Mouse (Mus musculus) thymus, postnatal 0 days (tissue): ENCODE measurements around the gene Spred3. TPM values are rescaled to one million over a fixed set of nuclear protein-coding genes. Genes with fewer than 3 reads are reported as not detected.
"Not testable (repeated sequence)": the region's sequence is repeated elsewhere in the genome, so short reads cannot be mapped to it uniquely, and the experiment has no call there.

ENCODE experiments used
- DNase-seq: peaks from one replicate; pipeline ENCODE4 v3.0.0-alpha.2; 2015; ENCODE audit warnings: low spot score
- polyA plus RNA-seq: library from polyadenylated mRNA; unstranded; fragments of >200 nt; fragmentation: Nextera tagmentation; extraction: Ambion mirVana; gene quantifications from 2 replicates; pipeline ENCODE4 v1.2.1, GENCODE M21; 2015

The Spred3 gene
- polyA plus RNA-seq: 0.23 and 1.4 TPM in 2 replicates

GRCm38 (mm10) chr7:29170066-29170754 is at the start of gene Spred3, which contains the start of gene Ggn:
Spred3 (minus strand) TSS chr7:29170411.
Ggn (plus strand) TSS chr7:29170210.
- peak; percentile 21 for DNase-seq

- DNase-seq: no peak
Measured at GRCm38 (mm10) chr7:29214846-29215245, 44.6 kb upstream of the Spred3 start.

- DNase-seq: no peak
Measured at GRCm38 (mm10) chr7:29214236-29214635, 44.0 kb upstream of the Spred3 start.

DNA sequence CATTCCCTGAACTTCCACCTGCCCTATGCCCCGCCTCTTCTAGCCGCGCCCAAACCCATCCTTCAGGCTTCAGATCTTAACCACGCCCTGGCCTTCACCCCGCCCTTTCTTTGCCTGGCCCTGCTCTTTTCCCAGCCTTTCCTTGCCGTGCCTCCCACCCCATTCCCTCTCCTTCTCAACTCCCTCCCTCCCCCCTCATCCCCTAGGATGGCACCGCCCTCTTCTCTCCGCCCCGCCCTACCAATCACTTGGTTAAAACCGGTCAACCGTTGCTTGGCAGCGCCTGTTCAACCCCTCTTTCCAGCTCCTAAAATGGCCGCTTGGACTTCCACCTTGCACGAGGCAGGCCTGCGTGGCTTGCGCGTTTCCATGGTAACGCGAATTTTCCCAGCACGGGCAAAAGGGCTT is 43.5 kb upstream of the Spred3 start, which contains the start of gene Catsperg1:
Gene Catsperg1 (minus strand): TSS at position 361 of the 408 bp plus-strand sequence.
- DNase-seq: no peak

DNA sequence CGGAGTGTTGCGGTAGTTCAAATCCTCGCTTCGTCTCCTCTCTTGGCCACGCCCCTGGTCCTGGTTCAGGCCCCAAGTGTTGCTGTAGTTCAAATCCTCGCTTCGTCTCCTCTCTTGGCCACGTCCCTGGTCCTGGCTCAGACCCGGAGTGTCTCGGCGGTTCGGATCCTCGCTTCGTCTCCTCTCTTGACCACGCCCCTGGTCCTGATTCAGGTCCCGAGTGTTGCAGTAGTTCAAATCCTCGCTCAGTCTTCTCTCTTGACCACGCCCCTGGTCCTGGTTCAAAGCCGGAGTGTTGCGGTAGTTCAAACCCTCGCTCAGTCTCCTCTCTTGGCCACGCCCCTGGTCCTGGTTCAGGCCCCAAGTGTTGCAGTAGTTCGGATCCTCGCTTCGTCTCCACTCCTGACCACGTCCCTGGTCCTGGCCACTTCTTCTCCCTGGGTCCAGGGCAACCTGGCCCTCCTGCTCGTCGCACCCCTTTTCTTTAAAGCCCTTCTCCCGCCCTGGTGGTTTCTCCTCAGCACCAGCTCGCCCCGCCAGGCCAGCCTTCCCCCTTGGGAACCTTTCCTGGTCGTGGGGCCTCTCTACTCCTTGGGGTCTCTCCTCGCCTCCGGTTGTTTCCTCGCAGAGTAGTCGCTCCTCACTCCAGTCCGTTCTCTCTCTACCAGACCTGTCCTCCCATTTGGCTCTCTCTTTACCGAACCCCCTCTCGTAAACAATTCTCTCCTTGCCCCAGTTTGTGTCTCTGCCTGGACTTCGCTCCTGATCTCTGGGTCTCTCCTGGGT is 42.8 kb upstream of the Spred3 start:
- DNase-seq: not testable (repeated sequence)

- no peak for DNase-seq
Measured at GRCm38 (mm10) chr7:29212199-29212765, 42.1 kb upstream of the Spred3 start.

DNA sequence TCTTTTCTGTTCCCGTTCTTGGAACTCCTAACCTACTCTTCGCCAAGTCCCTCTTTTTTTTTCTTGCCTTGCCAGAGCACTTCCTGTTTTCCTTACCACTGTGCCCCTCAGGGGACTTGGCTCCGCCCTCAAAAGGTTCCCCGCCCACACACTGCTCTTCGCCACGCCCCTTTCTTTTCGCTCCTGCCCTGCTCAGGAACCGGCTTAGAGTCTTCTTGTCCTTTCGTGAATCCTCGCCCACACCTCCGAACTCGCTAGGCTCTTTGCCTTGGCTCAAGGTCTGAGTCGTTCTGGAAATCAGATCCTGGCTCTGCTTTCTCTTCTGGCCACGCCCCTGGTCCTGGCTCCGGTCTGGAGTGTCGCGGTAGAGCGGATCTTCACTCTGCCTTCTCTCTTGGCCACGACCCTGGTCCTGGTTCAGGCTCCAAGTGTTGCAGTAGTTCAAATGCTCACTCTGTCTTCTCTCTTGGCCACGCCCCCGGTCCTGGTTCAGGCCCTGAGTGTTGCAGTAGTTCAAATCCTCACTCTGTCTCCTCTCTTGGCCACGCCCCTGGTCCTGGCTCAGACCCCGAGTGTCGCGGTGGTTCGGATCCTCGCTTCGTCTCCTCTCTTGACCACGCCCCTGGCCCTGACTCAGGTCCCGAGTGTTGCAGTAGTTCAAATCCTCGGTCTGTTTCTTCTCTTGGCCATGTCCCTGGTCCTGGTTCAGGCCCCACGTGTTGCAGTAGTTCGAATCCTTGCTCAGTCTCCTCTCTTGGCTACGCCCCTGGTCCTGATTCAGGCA is 41.4 kb upstream of the Spred3 start:
- DNase-seq: peak; percentile 88

DNA sequence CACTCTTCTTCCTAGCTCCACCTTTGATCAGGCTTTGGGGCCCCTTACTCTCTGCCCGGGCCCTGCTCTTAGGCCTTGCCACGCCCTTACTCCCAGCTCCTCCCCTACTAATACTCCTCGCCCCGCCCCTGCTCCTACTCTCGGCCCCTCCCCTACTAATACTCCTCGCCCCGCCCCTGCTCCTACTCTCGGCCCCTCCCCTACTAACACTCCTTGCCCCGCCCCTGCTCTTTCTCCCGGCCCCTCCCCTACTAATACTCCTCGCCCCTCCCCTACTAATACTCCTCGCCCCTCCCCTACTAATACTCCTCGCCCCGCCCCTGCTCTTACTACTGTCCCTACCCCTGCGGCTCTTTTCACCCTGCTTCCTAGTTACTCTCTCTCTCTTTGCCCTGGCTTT is 40.8 kb upstream of the Spred3 start:
- DNase-seq: peak; percentile 12

DNA sequence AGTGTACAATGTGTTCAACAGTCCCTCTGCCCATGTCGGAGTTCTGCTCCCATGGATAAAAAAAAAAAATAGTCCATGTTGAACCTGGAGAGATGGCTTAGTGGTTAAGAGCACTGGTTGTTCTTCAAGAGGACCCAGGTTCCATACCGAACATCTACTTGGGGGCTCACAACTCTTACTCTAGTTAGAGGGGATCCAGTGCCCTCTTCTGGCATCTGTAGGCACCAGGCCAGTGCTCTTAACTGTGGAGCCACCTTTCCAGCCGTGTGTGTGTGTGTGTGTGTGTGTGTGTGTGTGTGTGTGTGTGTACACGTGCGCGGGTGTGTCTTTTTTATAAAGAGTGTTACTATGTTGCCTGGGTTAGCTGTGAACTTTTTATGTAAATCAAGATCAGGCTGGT is 32.4 kb upstream of the Spred3 start:
- DNase-seq: peak; percentile 48

GRCm38 (mm10) chr7:29194230-29194629 is 24.0 kb upstream of the Spred3 start:
- DNase-seq: not testable (repeated sequence)

GRCm38 (mm10) chr7:29181323-29181722 is 11.1 kb upstream of the Spred3 start:
- DNase-seq: not testable (repeated sequence)

DNA sequence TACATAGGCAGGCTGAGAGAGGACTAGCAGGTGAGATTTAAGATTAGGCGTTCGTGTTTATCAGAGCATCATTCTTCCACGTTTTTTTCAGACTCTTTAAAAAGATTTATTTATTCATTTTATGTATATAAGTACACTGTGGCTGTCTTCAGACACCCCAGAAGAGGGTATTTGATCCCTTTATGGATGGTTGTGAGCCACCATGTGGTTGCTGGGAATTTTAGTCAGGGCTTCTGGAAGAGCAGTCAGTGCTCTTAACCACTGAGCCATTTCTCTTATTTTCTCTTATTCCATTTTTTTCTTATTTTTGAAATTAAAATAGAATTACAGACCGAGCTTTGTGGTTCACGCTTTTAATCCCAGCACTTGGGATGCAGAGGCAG is 10.6 kb upstream of the Spred3 start:
- no peak for DNase-seq

DNA sequence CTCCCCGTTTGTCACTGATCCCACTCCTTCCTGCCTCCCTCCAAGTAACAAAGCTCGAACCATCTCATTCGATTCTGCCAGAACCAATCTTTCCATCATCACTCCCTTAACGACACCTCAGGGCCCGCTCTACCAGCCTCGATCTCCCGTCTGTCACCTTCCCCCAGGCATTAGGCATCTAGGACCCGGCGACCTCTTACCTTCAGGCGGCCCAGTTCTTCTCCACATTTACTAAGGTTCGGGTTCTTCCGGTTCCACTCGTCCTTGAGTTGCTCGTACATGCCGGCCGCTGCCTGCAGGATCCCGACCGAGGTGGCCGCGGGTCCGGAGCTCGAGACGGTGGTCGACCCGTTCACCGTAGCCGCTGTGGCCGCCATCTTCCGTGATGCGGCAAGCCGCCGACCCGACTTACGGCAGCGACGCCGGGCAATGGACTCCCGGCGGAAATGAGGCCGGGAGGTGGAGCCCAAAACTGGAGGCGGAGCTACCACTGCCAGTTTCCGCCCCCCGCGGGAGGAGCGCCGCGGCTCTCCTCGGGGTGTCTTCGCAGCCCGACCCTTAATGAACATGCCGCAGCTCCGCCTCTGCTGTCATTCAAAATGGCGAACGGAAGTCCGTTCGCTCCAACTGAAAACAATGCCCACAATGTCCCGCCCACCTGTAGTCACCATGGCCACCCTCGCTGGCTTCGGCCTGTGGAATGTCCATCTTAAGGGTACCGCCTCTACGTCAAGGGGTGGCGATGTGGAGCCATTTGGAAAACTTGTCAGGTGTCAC is 10.1 kb upstream of the Spred3 start, which contains the start of gene Psmd8:
Gene Psmd8 (minus strand): TSS at position 625 of the 777 bp plus-strand sequence.
- peak; percentile 99 for DNase-seq

DNA sequence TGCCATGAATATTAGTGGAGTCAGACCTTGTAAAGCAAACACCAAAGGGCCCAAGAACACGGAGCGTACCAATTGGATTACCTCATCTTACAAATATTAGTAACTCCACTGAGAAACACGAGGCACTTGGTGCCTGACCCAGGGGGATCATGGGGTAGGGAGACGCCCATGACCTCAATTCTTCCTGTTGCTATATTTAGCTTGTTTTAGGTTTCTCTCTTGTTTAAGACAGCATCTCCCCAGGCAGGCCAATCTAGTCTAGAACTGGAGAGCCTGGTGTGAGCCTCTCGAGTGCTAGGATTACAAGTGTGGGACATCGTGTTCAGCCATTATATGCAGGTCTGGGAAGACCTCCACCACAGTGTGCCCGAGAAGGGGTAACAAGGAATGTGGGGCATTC is 9.1 kb upstream of the Spred3 start:
- peak; percentile 32 for DNase-seq

DNA sequence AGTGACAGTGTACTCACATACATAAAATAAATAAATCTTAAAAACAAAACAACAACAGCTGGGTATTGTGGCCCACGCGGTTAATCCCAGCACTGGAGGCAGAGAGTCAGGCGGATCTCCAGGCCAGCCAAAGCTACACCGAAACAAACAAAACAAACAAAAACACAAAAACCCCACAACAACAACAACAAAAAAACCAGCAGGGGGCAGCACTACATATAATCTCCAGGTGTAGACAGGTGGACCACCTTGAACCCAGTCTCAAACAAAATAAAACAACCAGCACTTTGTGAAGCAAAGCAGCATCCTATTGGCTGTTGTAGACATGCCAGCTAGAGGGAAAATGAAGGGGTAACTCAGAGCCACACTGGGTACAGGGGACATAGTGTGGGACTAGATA is 7.9 kb upstream of the Spred3 start:
- DNase-seq: peak; percentile 19

DNA sequence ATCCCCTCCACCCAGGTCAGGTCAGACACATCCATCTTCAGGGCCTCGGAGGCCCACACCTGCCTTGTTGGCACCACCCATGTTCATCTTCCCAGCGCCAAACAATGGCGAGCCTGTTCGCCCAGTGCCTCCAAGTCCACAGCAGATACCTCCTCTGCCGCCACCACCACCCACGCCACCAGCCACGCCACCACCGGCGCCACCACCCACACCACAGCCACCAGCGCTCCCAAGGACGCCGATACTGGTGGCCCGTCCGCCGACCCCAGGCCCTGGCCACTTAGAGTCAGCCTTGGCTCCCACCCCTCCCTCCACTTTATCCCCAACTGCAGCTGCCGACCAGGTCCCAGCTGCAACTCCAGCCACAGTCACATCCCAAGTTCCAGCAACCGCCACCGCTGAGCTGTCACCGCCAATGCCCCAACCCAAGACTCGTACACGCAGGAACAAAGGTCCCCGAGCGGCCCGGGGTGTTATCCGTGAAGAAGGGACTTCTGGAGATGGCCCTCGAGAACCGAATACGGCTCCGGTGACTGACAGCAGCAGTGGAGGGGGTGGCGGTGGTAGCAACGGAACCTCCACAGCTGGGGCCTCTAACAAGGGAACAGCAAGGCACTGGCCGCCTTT is 2.3 kb upstream of the Spred3 start:
- no peak for DNase-seq

DNA sequence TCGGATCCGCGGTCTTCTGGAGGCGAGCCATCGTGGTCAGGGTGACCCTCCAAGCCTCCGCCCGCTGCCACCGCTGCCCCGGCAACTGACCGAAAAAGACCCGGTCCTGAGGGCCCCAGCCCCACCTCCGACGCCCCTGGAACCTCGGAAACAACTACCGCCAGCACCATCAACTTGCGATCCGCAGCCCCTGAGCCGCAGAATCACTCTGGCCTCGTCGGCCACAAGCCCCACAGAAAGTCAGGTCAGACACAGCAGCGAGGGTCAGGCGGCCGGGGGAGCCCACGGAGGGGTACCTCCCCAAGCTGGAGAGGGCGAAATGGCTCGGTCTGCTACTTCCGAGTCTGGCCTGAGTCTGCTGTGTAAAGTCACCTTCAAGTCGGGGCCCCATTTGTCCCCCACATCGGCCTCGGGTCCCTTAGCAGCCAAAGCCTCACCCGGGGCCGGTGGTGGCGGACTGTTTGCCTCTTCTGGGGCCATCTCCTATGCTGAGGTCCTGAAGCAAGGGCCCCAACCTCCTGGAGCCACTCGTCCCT is 1.4 kb upstream of the Spred3 start:
- no peak for DNase-seq

- DNase-seq: peak; percentile 10
Measured at GRCm38 (mm10) chr7:29170755-29171561, 747 bp upstream of the Spred3 start.
